Mouse (Mus musculus) embryonic fibroblast, embryonic 13.5 days (primary cell): Measurements from ENCODE around the gene Mrpl51.

Source experiments
- CTCF ChIP-seq: IDR thresholded peaks from 2 replicates; pipeline ENCODE4 v1.5.1; 2011; ENCODE audit warnings: mild to moderate bottlenecking, control low read depth, low read length, moderate library complexity, borderline replicate concordance; ENCODE audit not compliant: insufficient read depth
- POLR2A ChIP-seq: IDR thresholded peaks from 2 replicates; pipeline ENCODE4 v1.6.1; 2011; ENCODE audit warnings: low read depth, mild to moderate bottlenecking, control low read depth, low read length, moderate library complexity

GRCm38 (mm10) chr6:125236341-125236740, 44.7 kb downstream of the Mrpl51 start:
- TF ChIP-seq POLR2A (no peak), CTCF (no peak)
